Mouse (Mus musculus) heart, embryonic 13.5 days (tissue): ENCODE measurements around the gene Cd151. TPM values are rescaled to one million over a fixed set of nuclear protein-coding genes. Genes with fewer than 3 reads are reported as not detected.

Experiments used
- ATAC-seq: fragments of 200-750 bp; cut with Nextera tagmentation; 2 replicates; pipeline ENCODE4 v1.8.0; 2017; ENCODE audit warnings: moderate TSS enrichment; ENCODE audit not compliant: insufficient number of reproducible peaks, low FRiP score, low TSS enrichment; ENCODE audit errors: extremely low read depth
- H3K27ac ChIP-seq: fragments of 300-500 bp; sonication (generic); replicated peaks from 2 replicates; pipeline ENCODE4 v1.5.1; 2015; ENCODE audit warnings: moderate library complexity, mild to moderate bottlenecking, inconsistent platforms
- H3K27me3 ChIP-seq: fragments of 300-500 bp; sonication (generic); replicated peaks from 2 replicates; pipeline ENCODE4 v1.6.1; 2015; ENCODE audit warnings: mild to moderate bottlenecking, inconsistent platforms
- H3K36me3 ChIP-seq: fragments of 300-500 bp; sonication (generic); 2 replicates; pipeline ENCODE4 v1.6.1; 2015; ENCODE audit warnings: mild to moderate bottlenecking, inconsistent platforms
- H3K4me1 ChIP-seq: fragments of 300-500 bp; sonication (generic); 2 replicates; pipeline ENCODE4 v1.6.1; 2015; ENCODE audit warnings: inconsistent platforms
- H3K4me2 ChIP-seq: fragments of 300-500 bp; sonication (generic); 2 replicates; pipeline ENCODE4 v1.6.1; 2015; ENCODE audit warnings: inconsistent platforms, mild to moderate bottlenecking, moderate library complexity
- H3K4me3 ChIP-seq: fragments of 300-500 bp; sonication (generic); 2 replicates; pipeline ENCODE4 v1.5.1; 2015; ENCODE audit warnings: moderate library complexity, mild to moderate bottlenecking, inconsistent platforms
- H3K9ac ChIP-seq: fragments of 300-500 bp; sonication (generic); 2 replicates; pipeline ENCODE4 v1.6.1; 2015; ENCODE audit warnings: inconsistent platforms, mild to moderate bottlenecking, moderate library complexity
- H3K9me3 ChIP-seq: fragments of 300-500 bp; sonication (generic); 2 replicates; pipeline ENCODE4 v1.6.1; 2016; ENCODE audit warnings: inconsistent platforms
- WGBS: fragments of 180-500 bp; shearing (Covaris S2); methylation state at CpG from one replicate; pipeline ENCODE4 v1.1.7; 2015; ENCODE audit warnings: mixed read lengths; 5-methylcytosine and 5-hydroxymethylcytosine counted together
- polyA plus RNA-seq: library from polyadenylated mRNA; unstranded; fragments of >200 nt; fragmentation: Nextera tagmentation; extraction: Ambion mirVana; gene quantifications from 2 replicates; pipeline ENCODE4 v1.2.1, GENCODE M21; 2015

Gene Cd151
- polyA plus RNA-seq, 1 experiment from 2014 or later = 31.4 TPM

DNA sequence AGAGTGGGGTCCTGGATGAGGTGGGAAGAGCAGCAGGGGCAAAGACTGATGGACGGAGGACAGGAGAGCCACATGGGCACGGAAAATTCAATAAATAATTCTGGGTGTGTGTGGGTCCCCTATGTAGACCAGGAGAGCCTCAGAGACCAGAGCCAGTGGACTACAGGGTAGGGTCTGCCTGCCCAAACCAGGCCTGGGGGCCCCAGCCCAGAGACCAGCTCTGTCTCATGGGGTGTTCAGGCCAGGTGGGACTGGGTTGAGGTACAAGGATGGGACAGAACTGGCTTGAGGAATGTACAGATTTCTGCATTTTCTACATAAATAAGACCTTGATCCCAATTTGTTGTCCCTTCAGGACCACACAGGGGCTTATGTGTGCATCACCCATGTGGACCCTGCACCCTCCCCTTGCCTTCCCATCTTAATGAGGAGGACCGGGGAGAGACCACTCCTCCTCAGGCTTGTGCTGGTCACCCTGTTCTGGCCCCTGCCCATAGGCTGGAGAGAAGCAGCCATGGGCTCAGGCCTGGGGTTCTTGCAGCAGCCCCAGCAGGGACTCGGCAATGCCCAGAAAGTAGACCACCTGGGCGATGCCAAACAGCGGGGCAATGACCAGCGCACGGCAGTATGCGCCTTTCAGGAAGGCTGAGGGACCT is 36.5 kb upstream of the Cd151 start:
- WGBS = 86% methylated on average over 9 of the region's 9 CpGs
- H3K27me3 ChIP-seq = 0 out of 2 replicates have a peak, but pooled peaks cover 5% of the 10 kb centered on the region
- H3K4me1 ChIP-seq = peaks cover 48% of the 10 kb centered on the region

DNA sequence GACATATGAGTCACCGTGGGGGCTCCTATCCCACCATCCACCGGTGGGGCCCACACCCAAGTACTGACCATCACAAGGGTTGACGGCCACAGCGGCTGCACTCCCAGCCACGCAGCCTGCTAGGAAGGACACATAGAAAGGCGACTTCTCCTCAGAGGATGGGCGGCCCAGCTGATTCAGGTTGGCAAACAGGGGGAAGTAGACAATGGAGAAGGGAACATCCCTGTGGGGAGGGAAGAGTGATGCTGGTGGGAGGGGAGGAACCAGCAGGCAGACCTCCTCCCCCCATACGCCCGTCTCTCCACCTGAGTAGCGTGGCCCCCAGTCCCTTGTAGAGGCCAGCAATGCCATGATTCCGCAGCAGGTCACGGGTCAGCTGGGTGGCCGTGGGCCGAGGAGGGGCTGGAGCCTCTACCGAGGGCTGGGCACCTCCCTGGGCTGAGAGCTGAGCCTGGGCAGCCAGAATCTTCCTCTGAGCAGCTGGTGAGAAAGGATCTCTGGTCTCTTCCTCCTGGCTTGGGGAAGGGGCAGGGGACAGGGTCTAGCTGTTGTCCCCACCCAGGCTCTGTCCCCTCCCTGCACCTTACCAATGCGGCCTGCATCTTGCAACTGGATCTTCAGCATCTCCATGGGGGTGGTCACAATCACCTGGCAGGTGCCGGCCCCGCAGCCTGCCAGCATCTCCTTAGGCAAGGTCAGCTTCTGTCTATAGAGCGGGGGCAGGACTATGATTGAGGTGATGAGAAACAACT is 35.6 kb upstream of the Cd151 start:
- Histone ChIP-seq H3K4me2 (no peak overlapping the region), H3K27ac (no peak overlapping the region), H3K9me3 (no peaks in the 10 kb centered on the region), H3K4me3 (no peak overlapping the region), H3K9ac (no peak overlapping the region), H3K27me3 (0 out of 2 replicates have a peak, but pooled peaks cover 5% of the 10 kb centered on the region), H3K36me3 (peaks cover 37% of the 10 kb centered on the region), H3K4me1 (peaks cover 56% of the 10 kb centered on the region)
- WGBS = 89% methylated on average over 19 of the region's 19 CpGs
- ATAC-seq = no peak

More for the DNA sequence above, 36.5 kb upstream of the Cd151 start:
- Histone ChIP-seq H3K4me3 (no peak overlapping the region), H3K4me2 (no peak overlapping the region), H3K27ac (peak overlapping the region; percentile 44), H3K9ac (peak overlapping the region; percentile 12; the same call in 1 of the 2 replicates), H3K9me3 (no peaks in the 10 kb centered on the region), H3K36me3 (peaks cover 37% of the 10 kb centered on the region)
- ATAC-seq = no peak

DNA sequence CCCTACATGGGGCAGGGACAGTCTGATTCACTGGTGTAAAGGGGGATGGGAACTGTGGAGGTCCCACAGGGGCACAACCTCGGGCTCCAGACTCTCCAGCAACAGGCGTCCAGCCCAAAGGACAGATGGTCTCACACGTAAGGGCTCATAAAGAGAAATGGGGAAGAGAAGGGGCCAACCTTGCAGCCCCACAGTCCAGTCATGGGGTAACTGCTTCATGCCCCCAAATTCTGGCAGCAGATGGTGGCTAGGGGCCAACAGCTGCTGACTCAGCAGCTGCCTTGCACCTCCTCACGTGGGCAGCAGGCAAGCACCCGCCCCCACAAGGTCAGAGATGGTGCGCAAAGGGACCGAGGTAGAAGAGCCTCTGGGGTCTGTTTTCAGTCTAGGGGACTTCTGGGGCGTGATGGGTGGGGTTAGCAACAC is 35.0 kb upstream of the Cd151 start:
- Histone ChIP-seq H3K9me3 (no peaks in the 10 kb centered on the region), H3K9ac (no peak overlapping the region), H3K4me3 (no peak overlapping the region), H3K27ac (no peak overlapping the region), H3K27me3 (0 out of 2 replicates have a peak, but pooled peaks cover 5% of the 10 kb centered on the region), H3K36me3 (peaks cover 37% of the 10 kb centered on the region), H3K4me1 (peaks cover 61% of the 10 kb centered on the region), H3K4me2 (no peak overlapping the region)
- no peak for ATAC-seq
- 82% methylated on average over 8 of the region's 8 CpGs for WGBS

DNA sequence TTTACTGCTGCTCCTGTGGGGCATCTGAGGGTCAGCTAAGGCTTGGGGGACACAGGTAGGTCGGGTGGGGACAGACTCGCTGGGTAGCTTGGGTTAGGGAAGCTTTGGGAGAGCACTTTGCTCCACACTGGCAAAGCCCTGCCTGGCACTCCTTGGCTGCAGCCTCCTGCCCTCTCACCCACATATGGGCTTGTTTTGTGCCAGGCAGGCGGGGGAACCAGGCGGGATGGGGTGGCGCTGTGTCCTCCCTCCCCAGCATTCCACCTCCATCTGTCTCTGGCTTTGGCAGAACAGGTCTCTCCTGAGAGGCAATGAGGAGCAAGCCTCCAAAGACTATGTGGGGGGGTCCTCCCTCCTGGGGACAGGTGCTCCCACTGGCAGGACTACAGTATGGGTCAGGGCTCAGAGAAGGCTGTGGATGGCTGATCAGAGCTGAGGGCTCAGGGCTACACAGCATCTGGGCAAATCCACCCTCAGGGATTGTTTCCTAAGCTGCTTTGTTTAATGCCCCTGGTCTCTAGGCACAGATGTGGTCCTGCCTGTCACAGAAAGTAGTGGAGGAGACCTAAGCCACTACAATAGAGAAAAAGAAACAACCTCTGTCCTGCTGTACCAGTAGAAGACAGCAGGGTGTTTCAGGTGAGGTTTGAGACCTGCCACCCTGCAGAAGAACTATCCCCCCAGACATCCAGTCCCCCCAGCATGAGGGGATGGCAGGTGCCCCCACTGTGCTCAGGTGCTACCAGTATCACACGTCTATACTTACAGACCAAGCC is 34.3 kb upstream of the Cd151 start:
- 0 out of 2 replicates have a peak, but pooled peaks cover 2% of the 10 kb centered on the region for H3K27me3 ChIP-seq
- no peak overlapping the region for H3K27ac ChIP-seq
- H3K4me1 ChIP-seq = peaks cover 65% of the 10 kb centered on the region
- ATAC-seq = no peak
- no peaks in the 10 kb centered on the region for H3K9me3 ChIP-seq
- H3K4me3 ChIP-seq = no peak overlapping the region
- H3K9ac ChIP-seq = no peak overlapping the region
- H3K36me3 ChIP-seq = peaks cover 39% of the 10 kb centered on the region
- H3K4me2 ChIP-seq = no peak overlapping the region
- WGBS = 83% methylated on average over 6 of the region's 6 CpGs

DNA sequence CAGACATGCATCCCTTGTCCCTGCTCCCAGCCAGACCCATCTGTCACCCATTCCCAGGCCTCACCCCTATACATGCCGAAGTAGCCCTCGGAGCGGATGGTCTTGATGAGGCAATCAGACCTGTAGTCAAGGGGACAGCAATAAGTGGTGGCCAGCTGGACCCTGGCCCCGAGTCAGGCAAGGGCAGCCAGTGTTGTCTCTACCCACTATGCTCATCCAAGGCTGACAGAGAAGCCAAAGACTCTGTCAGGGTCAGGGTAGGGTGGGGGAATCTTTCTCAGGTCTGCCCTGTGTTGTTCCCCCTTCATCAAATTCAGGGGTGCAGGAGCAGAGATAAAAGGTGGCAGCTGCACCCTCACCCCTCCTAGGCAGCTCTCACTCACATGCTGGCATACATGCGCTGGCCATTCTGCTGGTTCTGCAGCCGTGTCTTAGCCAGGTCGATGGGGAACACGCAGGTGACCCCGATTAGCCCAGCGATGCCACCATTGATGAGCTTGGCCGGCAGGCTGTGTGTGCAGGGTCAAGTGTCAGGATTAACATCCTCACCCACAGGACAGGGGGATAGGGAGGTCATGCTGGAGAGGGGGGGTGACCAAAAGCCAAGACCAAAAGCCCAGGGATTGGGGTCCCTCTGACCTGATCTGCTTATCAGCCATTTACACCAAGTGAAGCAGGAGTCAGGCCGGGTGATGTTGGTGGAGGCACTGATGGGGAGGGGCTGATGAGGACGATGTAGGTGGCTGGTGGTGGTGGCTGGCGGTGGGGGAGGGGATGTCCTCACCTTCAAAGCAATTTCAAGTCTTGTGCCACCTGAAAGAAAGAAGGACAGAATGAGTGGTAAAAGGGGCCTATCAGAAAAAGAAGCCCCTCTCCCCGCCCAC is 33.4 kb upstream of the Cd151 start:
- peak overlapping the region; percentile 69; the same call in 1 of the 2 replicates for H3K27ac ChIP-seq
- peak overlapping the region; percentile 62 for H3K4me3 ChIP-seq
- H3K27me3 ChIP-seq = no peaks in the 10 kb centered on the region
- H3K9me3 ChIP-seq = no peaks in the 10 kb centered on the region
- peaks cover 56% of the 10 kb centered on the region for H3K4me1 ChIP-seq
- H3K36me3 ChIP-seq = peaks cover 48% of the 10 kb centered on the region
- peak overlapping the region; percentile 86 for H3K9ac ChIP-seq
- no peak for ATAC-seq
- 69% methylated on average over 15 of the region's 15 CpGs for WGBS
- peak overlapping the region; percentile 96 for H3K4me2 ChIP-seq

DNA sequence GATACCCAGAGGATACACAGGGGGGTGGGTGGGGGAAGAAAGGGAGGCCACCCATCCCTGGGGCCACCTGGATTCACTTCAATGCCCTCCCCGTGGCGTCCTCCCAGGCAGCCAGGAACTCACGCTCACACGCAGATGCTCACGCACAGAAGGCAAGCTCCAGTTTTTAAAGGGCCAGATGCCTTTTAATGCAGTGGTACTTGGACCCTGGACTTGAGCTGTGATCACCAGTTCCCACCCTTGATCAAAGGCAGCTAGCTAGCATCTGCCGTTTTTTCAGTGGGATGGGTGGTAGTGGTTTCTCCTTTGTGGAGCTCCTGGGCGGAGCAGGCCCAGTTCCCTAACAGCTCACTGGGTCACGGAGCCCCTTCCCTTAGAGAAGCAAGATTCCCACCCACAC is 32.7 kb upstream of the Cd151 start:
- Histone ChIP-seq H3K9ac (peak overlapping the region; percentile 86), H3K36me3 (peaks cover 55% of the 10 kb centered on the region), H3K27me3 (no peaks in the 10 kb centered on the region), H3K4me1 (peaks cover 49% of the 10 kb centered on the region), H3K4me3 (peak overlapping the region; percentile 62), H3K9me3 (no peaks in the 10 kb centered on the region), H3K4me2 (peak overlapping the region; percentile 96), H3K27ac (peak overlapping the region; percentile 69)
- 15% methylated on average over 8 of the region's 8 CpGs for WGBS
- ATAC-seq = no peak

DNA sequence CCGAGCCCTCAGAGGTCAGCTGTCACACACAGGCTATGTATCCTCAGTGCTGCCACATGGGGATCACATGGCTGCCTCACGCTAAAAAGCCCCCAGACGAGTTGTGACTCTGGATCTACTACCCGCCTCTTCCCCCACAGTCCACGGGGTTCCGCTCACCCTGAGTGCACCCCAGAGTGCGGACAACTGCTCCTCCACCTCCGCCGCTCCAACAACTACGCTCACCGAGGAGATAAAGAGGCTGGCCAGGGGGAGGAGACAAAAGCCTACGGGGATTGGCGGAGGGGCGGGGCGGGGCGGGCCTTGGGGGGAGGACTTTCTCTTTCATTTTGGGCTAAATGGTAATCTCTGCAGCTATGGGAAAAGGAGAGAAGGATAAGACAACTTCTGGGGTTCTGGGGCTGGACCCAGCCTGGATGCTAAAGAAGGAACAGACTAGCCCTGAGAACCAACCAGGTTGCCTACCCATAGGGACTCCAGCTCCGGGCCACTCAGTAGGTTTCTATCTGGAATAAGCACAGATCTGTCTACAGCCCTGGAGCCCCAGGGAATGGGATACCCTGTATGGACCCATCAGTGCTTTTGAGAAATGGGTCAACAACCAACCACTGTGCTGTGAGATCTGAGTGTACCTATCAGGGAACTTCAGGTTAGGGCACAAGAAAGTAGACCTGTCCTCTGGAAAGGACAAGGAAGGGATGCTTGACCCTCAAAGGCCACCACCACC is 31.9 kb upstream of the Cd151 start:
- no peaks in the 10 kb centered on the region for H3K9me3 ChIP-seq
- H3K4me1 ChIP-seq = peaks cover 42% of the 10 kb centered on the region
- H3K27ac ChIP-seq = peak overlapping the region; percentile 69
- ATAC-seq = no peak
- H3K27me3 ChIP-seq = no peaks in the 10 kb centered on the region
- H3K9ac ChIP-seq = peak overlapping the region; percentile 86
- WGBS = 2% methylated on average over 17 of the region's 17 CpGs
- peaks cover 61% of the 10 kb centered on the region for H3K36me3 ChIP-seq
- peak overlapping the region; percentile 96 for H3K4me2 ChIP-seq
- H3K4me3 ChIP-seq = peak overlapping the region; percentile 62

DNA sequence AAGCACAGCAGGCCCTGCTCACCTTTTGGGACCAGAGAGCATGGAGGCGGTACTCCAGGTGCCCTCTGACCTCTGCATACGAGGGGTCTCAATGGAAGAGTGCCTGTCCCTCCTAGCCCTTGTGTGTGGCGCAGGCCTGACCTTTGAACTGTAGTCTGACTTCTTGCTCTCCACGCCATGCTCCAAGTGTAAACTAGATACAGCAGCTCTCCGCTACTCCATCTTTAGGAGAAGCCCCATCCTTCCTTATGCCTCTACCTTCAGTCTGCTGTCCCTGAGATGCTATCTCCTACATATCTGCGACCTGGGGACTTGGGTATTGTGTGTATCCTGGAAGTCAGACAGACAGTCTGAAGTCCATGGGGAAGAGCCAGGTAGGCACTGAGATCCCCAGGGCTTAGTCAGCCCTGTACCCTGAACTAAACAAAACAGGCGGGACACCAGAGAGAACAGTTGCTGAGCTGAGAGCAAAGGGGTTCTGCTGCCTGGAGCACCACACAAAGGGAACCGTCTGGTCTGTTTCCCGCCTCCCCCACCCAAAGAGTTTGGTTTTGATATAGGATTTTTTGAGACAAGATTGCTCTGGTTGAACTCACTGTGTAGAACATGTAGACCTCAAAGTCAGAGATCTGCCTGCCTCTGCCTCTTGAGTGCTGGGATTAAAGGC is 31.2 kb upstream of the Cd151 start:
- WGBS = 82% methylated on average over 9 of the region's 9 CpGs
- Histone ChIP-seq H3K36me3 (peaks cover 59% of the 10 kb centered on the region), H3K4me3 (peak overlapping the region; percentile 77)

DNA sequence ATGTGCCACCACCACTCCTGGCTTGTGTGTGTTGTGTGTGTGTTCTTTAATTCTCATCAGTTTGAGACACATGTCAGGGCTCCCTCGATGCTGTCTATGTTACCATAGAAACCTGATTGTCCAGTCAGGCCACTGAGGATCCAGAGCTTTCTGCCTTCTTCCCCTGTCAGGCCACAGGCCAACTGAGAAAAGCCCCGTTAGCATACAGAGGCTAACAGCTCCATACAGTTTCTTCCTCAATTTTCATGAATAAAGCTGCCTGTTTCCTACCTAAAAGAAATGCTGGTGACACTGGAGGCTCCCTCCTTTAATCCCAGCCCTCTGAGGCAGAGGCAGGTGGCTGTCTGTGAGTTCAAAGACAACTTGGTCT is 30.7 kb upstream of the Cd151 start:
- ATAC-seq = no peak
- Histone ChIP-seq H3K36me3 (peaks cover 59% of the 10 kb centered on the region), H3K27me3 (no peaks in the 10 kb centered on the region), H3K9me3 (no peaks in the 10 kb centered on the region), H3K4me2 (peak overlapping the region; percentile 96), H3K27ac (no peak overlapping the region), H3K4me1 (peaks cover 50% of the 10 kb centered on the region), H3K9ac (peak overlapping the region; percentile 90), H3K4me3 (peak overlapping the region; percentile 77)
- 64% methylated on average over 2 of the region's 2 CpGs for WGBS

More for the DNA sequence above, 31.2 kb upstream of the Cd151 start:
- H3K9me3 ChIP-seq = no peaks in the 10 kb centered on the region
- H3K27me3 ChIP-seq = no peaks in the 10 kb centered on the region
- H3K4me2 ChIP-seq = peak overlapping the region; percentile 96
- H3K9ac ChIP-seq = peak overlapping the region; percentile 86; the same call in 1 of the 2 replicates
- H3K4me1 ChIP-seq = peaks cover 45% of the 10 kb centered on the region
- H3K27ac ChIP-seq = no peak overlapping the region
- no peak for ATAC-seq
